Mouse (Mus musculus) MEL (cell line): ENCODE measurements around the gene Olfr985. TPM values are rescaled to one million over a fixed set of nuclear protein-coding genes. Genes with fewer than 3 reads are reported as not detected.

Source experiments
- DNase-seq: peaks from one replicate; pipeline ENCODE4 v3.0.0; 2011; ENCODE audit warnings: low read depth, low spot score
- H3K27ac ChIP-seq: 2 replicates; pipeline ENCODE4 v1.5.1; 2012; ENCODE audit warnings: low read depth, mild to moderate bottlenecking, control low read depth, low read length, moderate library complexity; ENCODE audit not compliant: control insufficient read depth
- H3K27me3 ChIP-seq, 2 experiments: fragments of 150-350 bp in 1 of 2; sonication (generic) in 1 of 2; 2 replicates each; pipeline ENCODE4 v1.6.1; 2012; ENCODE audit warnings: low read length in 2 of 2, mild to moderate bottlenecking in 2 of 2, improper control_type of control experiment in 1 of 2, moderate library complexity in 1 of 2; ENCODE audit not compliant: insufficient read depth in 2 of 2, control insufficient read depth in 1 of 2
- H3K36me3 ChIP-seq, 2 experiments: 2 replicates each; pipeline ENCODE4 v1.6.1; 2012 to 2014; ENCODE audit warnings: low read length in 2 of 2, improper control_type of control experiment in 1 of 2, inconsistent platforms in 1 of 2, mild to moderate bottlenecking in 1 of 2; ENCODE audit not compliant: insufficient read depth in 2 of 2, control insufficient read depth in 1 of 2
- H3K4me1 ChIP-seq, 2 experiments: fragments of 150-350 bp in 1 of 2; sonication (generic) in 1 of 2; 2 replicates each; pipeline ENCODE4 v1.6.1; 2012; ENCODE audit warnings: low read length in 2 of 2, improper control_type of control experiment in 1 of 2, mild to moderate bottlenecking in 1 of 2; ENCODE audit not compliant: insufficient read depth in 2 of 2, control insufficient read depth in 1 of 2
- H3K4me3 ChIP-seq, 2 experiments: fragments of 150-350 bp in 1 of 2; sonication (generic) in 1 of 2; 2 replicates each; pipeline ENCODE4 v1.5.1; 2012; ENCODE audit warnings: low read depth in 2 of 2, low read length in 2 of 2, mild to moderate bottlenecking in 2 of 2, moderate library complexity in 2 of 2, control low read depth in 1 of 2, improper control_type of control experiment in 1 of 2; ENCODE audit not compliant: control insufficient read depth in 1 of 2, insufficient read depth in 1 of 2
- H3K79me2 ChIP-seq: 2 replicates; pipeline ENCODE4 v1.6.1; 2012; ENCODE audit warnings: mild to moderate bottlenecking, low read length, moderate library complexity; ENCODE audit not compliant: control insufficient read depth, poor library complexity, insufficient read depth
- H3K9ac ChIP-seq: 2 replicates; pipeline ENCODE4 v1.6.1; 2012; ENCODE audit warnings: low read depth, mild to moderate bottlenecking, control low read depth, low read length, moderate library complexity; ENCODE audit not compliant: control insufficient read depth, poor library complexity, severe bottlenecking
- H3K9me3 ChIP-seq: fragments of 150-350 bp; sonication (generic); replicated peaks from 2 replicates; pipeline ENCODE4 v1.6.1; 2012; ENCODE audit warnings: mild to moderate bottlenecking, low read length, improper control_type of control experiment, moderate library complexity; ENCODE audit not compliant: insufficient read depth
- BHLHE40 ChIP-seq: IDR thresholded peaks from 2 replicates; pipeline ENCODE4 v1.6.1; 2012; ENCODE audit warnings: low read depth, mild to moderate bottlenecking, inconsistent platforms, low read length, improper control_type of control experiment, borderline replicate concordance
- E2F4 ChIP-seq: IDR thresholded peaks from 2 replicates; pipeline ENCODE4 v1.6.1; 2011; ENCODE audit warnings: low read depth, low read length, improper control_type of control experiment, borderline replicate concordance
- ELF1 ChIP-seq: IDR thresholded peaks from 2 replicates; pipeline ENCODE4 v1.6.1; 2014; ENCODE audit warnings: low read depth, mild to moderate bottlenecking, inconsistent platforms, low read length, improper control_type of control experiment, moderate library complexity
- EP300 ChIP-seq, 2 experiments: IDR thresholded peaks; 2 replicates each; pipeline ENCODE4 v1.6.1; 2011; ENCODE audit warnings: improper control_type of control experiment in 2 of 2, low read length in 2 of 2, low read depth in 1 of 2, mild to moderate bottlenecking in 1 of 2
- ETS1 ChIP-seq: IDR thresholded peaks from 2 replicates; pipeline ENCODE4 v1.6.1; 2012; ENCODE audit warnings: low read depth, mild to moderate bottlenecking, inconsistent platforms, low read length, improper control_type of control experiment, moderate library complexity
- KAT2A ChIP-seq: conservative IDR thresholded peaks from 2 replicates; pipeline ENCODE4 v1.6.1; 2012; ENCODE audit warnings: low read depth, low read length, improper control_type of control experiment, inconsistent platforms
- MAZ ChIP-seq: IDR thresholded peaks from 2 replicates; pipeline ENCODE4 v1.6.1; 2012; ENCODE audit warnings: low read depth, mild to moderate bottlenecking, inconsistent platforms, low read length, improper control_type of control experiment
- MXI1 ChIP-seq: IDR thresholded peaks from 2 replicates; pipeline ENCODE4 v1.6.1; 2011; ENCODE audit warnings: mild to moderate bottlenecking, low read depth, low read length, improper control_type of control experiment
- NELFE ChIP-seq: IDR thresholded peaks from 2 replicates; pipeline ENCODE4 v1.6.1; 2011; ENCODE audit warnings: low read depth, low read length, improper control_type of control experiment
- NRF1 ChIP-seq: IDR thresholded peaks from 2 replicates; pipeline ENCODE4 v1.6.1; 2014; ENCODE audit warnings: low read depth, mild to moderate bottlenecking, inconsistent platforms, low read length, improper control_type of control experiment, moderate library complexity; ENCODE audit not compliant: poor library complexity, insufficient read depth, severe bottlenecking
- POLR2A ChIP-seq, 2 experiments: IDR thresholded peaks; 2 replicates each; pipeline ENCODE4 v1.6.1; 2011 to 2012; ENCODE audit warnings: low read length in 2 of 2, mild to moderate bottlenecking in 2 of 2, control low read depth in 1 of 2, improper control_type of control experiment in 1 of 2, low read depth in 1 of 2, moderate library complexity in 1 of 2; ENCODE audit not compliant: control insufficient read depth in 1 of 2, insufficient read depth in 1 of 2, poor library complexity in 1 of 2
- POLR2AphosphoS2 ChIP-seq: IDR thresholded peaks from 2 replicates; pipeline ENCODE4 v1.6.1; 2011; ENCODE audit warnings: low read length, improper control_type of control experiment
- POLR2AphosphoS5 ChIP-seq: IDR thresholded peaks from 2 replicates; pipeline ENCODE4 v1.6.1; 2012; ENCODE audit warnings: low read depth, borderline replicate concordance, mild to moderate bottlenecking, inconsistent platforms, low read length, moderate library complexity, mixed read lengths
- RAD21 ChIP-seq: IDR thresholded peaks from 2 replicates; pipeline ENCODE4 v1.6.1; 2011; ENCODE audit warnings: mild to moderate bottlenecking, low read depth, low read length, improper control_type of control experiment
- RCOR1 ChIP-seq: IDR thresholded peaks from 2 replicates; pipeline ENCODE4 v1.6.1; 2012; ENCODE audit warnings: low read depth, mild to moderate bottlenecking, inconsistent platforms, low read length, improper control_type of control experiment
- SIN3A ChIP-seq: IDR thresholded peaks from 2 replicates; pipeline ENCODE4 v1.6.1; 2012; ENCODE audit warnings: low read length, improper control_type of control experiment, inconsistent platforms
- SMC3 ChIP-seq: IDR thresholded peaks from 2 replicates; pipeline ENCODE4 v1.6.1; 2011; ENCODE audit warnings: low read depth, low read length, improper control_type of control experiment
- TAL1 ChIP-seq: IDR thresholded peaks from 2 replicates; pipeline ENCODE4 v1.6.1; 2012; ENCODE audit warnings: mild to moderate bottlenecking, inconsistent platforms, low read length, moderate library complexity, mixed read lengths
- TBP ChIP-seq: IDR thresholded peaks from 2 replicates; pipeline ENCODE4 v1.8.0; 2011; ENCODE audit warnings: low read depth, low read length, improper control_type of control experiment
- TCF12 ChIP-seq: IDR thresholded peaks from 2 replicates; pipeline ENCODE4 v1.6.1; 2014; ENCODE audit warnings: low read depth, mild to moderate bottlenecking, inconsistent platforms, low read length, improper control_type of control experiment, moderate library complexity
- ZC3H11A ChIP-seq: IDR thresholded peaks from 2 replicates; pipeline ENCODE4 v1.6.1; 2012; ENCODE audit warnings: low read depth, mild to moderate bottlenecking, inconsistent platforms, low read length, improper control_type of control experiment
- ZKSCAN1 ChIP-seq: IDR thresholded peaks from 2 replicates; pipeline ENCODE4 v1.6.1; 2012; ENCODE audit warnings: low read depth, mild to moderate bottlenecking, inconsistent platforms, low read length, improper control_type of control experiment, moderate library complexity
- ZMIZ1 ChIP-seq: IDR thresholded peaks from 2 replicates; pipeline ENCODE4 v1.6.1; 2012; ENCODE audit warnings: low read depth, mild to moderate bottlenecking, inconsistent platforms, low read length, improper control_type of control experiment, moderate library complexity
- ZNF384 ChIP-seq: IDR thresholded peaks from 2 replicates; pipeline ENCODE4 v1.6.1; 2012; ENCODE audit warnings: low read depth, mild to moderate bottlenecking, inconsistent platforms, low read length, improper control_type of control experiment
- polyA plus RNA-seq, 2 experiments: library from polyadenylated mRNA; stranded (reverse) in 1 of 2; unstranded in 1 of 2; fragments of >175 nt in 1 of 2; fragments of >200 nt in 1 of 2; gene quantifications; 2 replicates each; pipeline versions ENCODE4 v1.2.1 to v1.2.4; 2012; ENCODE audit warnings: low replicate concordance in 2 of 2, low read depth in 1 of 2; ENCODE audit not compliant: insufficient read length in 2 of 2, insufficient read depth in 1 of 2, missing spikeins in 1 of 2
- total RNA-seq: library from RNA; depleted of rRNA; stranded (reverse); fragments of 300-350 nt; gene quantifications from 2 replicates; pipeline ENCODE4 v1.2.3, GENCODE M21; 2012; rRNA removed

The Olfr985 gene
- total RNA-seq = not detected in 2 replicates
- polyA plus RNA-seq = not detected

- H3K9me3 ChIP-seq = no peaks in the 10 kb centered on the region
- no peak for TF ChIP-seq BHLHE40
- no peak for TF ChIP-seq SIN3A
- TF ChIP-seq E2F4 = no peak
- no peak for TF ChIP-seq POLR2AphosphoS5
- TF ChIP-seq NELFE = no peak
- TF ChIP-seq ETS1 = no peak
- no peak for TF ChIP-seq TAL1
- TF ChIP-seq TBP = no peak
- no peak for TF ChIP-seq POLR2A (IDR thresholded peaks at IDR 0.05; ENCODE audit: control insufficient read depth in 1 of 2, insufficient read depth in 1 of 2, low read depth in 1 of 2, low read length in 2 of 2, poor library complexity in 1 of 2)
- DNase-seq = no peak
- no peak within 1 kb of the TSS for H3K27ac ChIP-seq
- H3K9ac ChIP-seq = no peak within 1 kb of the TSS
- no peaks in the 10 kb centered on the region for H3K79me2 ChIP-seq
- H3K4me3 ChIP-seq = no peak within 1 kb of the TSS
- no peaks in the 10 kb centered on the region for H3K4me1 ChIP-seq
- H3K27me3 ChIP-seq = no peaks in the 10 kb centered on the region
- no peaks in the 10 kb centered on the region for H3K36me3 ChIP-seq
These were observed at the start of gene Olfr985 for GRCm38 (mm10) chr9:40130084-40130483. TSS of gene Olfr985 (minus strand) at chr9:40130184.

GRCm38 (mm10) chr9:40177017-40177416 lies 47.0 kb upstream of the Olfr985 start:
- no peak overlapping the region for H3K4me3 ChIP-seq
- H3K79me2 ChIP-seq = no peaks in the 10 kb centered on the region
- no peaks in the 10 kb centered on the region for H3K9me3 ChIP-seq
- H3K4me1 ChIP-seq = no peaks in the 10 kb centered on the region
- TF ChIP-seq SIN3A (no peak), RCOR1 (no peak), ZC3H11A (no peak), ZMIZ1 (no peak), POLR2AphosphoS2 (no peak), MXI1 (no peak), TBP (no peak), ZNF384 (no peak), RAD21 (no peak), NELFE (no peak), MAZ (no peak), SMC3 (no peak), POLR2A (IDR thresholded peaks at IDR 0.05; ENCODE audit: control insufficient read depth in 1 of 2, insufficient read depth in 1 of 2, low read depth in 1 of 2, low read length in 2 of 2, poor library complexity in 1 of 2) (no peak), EP300 (IDR thresholded peaks at IDR 0.05; ENCODE audit: low read depth in 1 of 2, low read length in 2 of 2) (no peak), ZKSCAN1 (no peak), ELF1 (no peak), BHLHE40 (no peak), TCF12 (no peak), NRF1 (no peak), KAT2A (no peak)
- no peak for DNase-seq
- H3K36me3 ChIP-seq = no peaks in the 10 kb centered on the region
- no peaks in the 10 kb centered on the region for H3K27me3 ChIP-seq
- no peak overlapping the region for H3K9ac ChIP-seq
- no peak overlapping the region for H3K27ac ChIP-seq
